Mouse (Mus musculus): Measurements from ENCODE around the gene Atp5j2.

DNA sequence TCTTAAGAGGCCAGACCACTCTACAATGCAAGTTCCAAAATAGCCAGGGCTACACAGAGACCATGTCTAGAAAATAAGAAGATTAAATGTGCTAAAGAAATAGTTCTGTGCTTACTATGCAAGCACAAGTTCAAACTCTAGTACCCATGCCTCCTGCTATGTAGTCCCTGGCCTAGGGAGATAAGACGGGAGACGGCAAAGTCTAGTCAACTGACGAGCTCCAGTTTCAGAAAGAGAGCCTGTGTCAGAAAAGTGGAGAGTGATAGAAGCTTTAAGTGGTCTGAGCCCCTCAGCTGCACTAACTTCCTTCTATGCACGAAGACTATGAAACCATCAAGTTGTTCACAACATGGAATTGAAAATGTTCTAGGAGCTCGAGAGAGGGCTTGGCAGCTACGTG lies 42.6 kb downstream of the Atp5j2 start:
- TF ChIP-seq POLR2A (IDR thresholded peaks at IDR 0.05; ENCODE audit: insufficient read depth, low read depth, low read length) (no peak), CTCF (IDR thresholded peaks at IDR 0.05; ENCODE audit: insufficient read depth, low read depth, low read length) (no peak)

Measured in olfactory bulb, adult 2 months (tissue).